Mouse (Mus musculus) stomach, embryonic 14.5 days (tissue): ENCODE results near the gene Ccl11. TPM values are rescaled to one million over a fixed set of nuclear protein-coding genes. Genes with fewer than 3 reads are reported as not detected.

Experiments
- ATAC-seq: fragments of 200-750 bp; cut with Nextera tagmentation; 2 replicates; pipeline ENCODE4 v1.8.0; 2017; ENCODE audit warnings: low read depth, moderate TSS enrichment; ENCODE audit not compliant: insufficient number of reproducible peaks, insufficient read depth, low FRiP score
- H3K27ac ChIP-seq: fragments of 300-500 bp; sonication (generic); 2 replicates; pipeline ENCODE4 v1.5.1; 2014; ENCODE audit warnings: mild to moderate bottlenecking, low read length, moderate library complexity, mixed read lengths
- H3K27me3 ChIP-seq: fragments of 300-500 bp; sonication (generic); 2 replicates; pipeline ENCODE4 v1.6.1; 2014; ENCODE audit warnings: low read length, control low read depth, mixed read lengths; ENCODE audit not compliant: control insufficient read depth, insufficient read depth
- H3K36me3 ChIP-seq: fragments of 300-500 bp; sonication (generic); 2 replicates; pipeline ENCODE4 v1.6.1; 2014; ENCODE audit warnings: mild to moderate bottlenecking, control low read depth, low read length, moderate library complexity, mixed read lengths; ENCODE audit not compliant: control insufficient read depth, insufficient read depth
- H3K4me1 ChIP-seq: fragments of 300-500 bp; sonication (generic); 2 replicates; pipeline ENCODE4 v1.6.1; 2014; ENCODE audit warnings: low read length, control low read depth, mixed read lengths; ENCODE audit not compliant: control insufficient read depth, insufficient read depth
- H3K4me2 ChIP-seq: fragments of 300-500 bp; sonication (generic); replicated peaks from 2 replicates; pipeline ENCODE4 v1.6.1; 2014; ENCODE audit warnings: low read depth, low read length, control low read depth
- H3K4me3 ChIP-seq: fragments of 300-500 bp; sonication (generic); 2 replicates; pipeline ENCODE4 v1.5.1; 2014; ENCODE audit warnings: low read depth, low read length, control low read depth
- H3K9ac ChIP-seq: fragments of 300-500 bp; sonication (generic); replicated peaks from 2 replicates; pipeline ENCODE4 v1.6.1; 2014; ENCODE audit warnings: low read depth, mild to moderate bottlenecking, control low read depth, low read length, moderate library complexity, mixed read lengths
- H3K9me3 ChIP-seq: fragments of 300-500 bp; sonication (generic); 2 replicates; pipeline ENCODE4 v1.6.1; 2016; ENCODE audit warnings: low read depth, low read length, control low read depth; ENCODE audit not compliant: control insufficient read depth
- WGBS: fragments of 180-500 bp; shearing (Covaris S2); extraction: QIAGEN DNeasy Blood & Tissue Kit; methylation state at CpG from one replicate; pipeline ENCODE4 v1.1.7; 2014; 5-methylcytosine and 5-hydroxymethylcytosine counted together
- polyA plus RNA-seq: library from polyadenylated mRNA; unstranded; fragments of >200 nt; fragmentation: Nextera tagmentation; extraction: Ambion mirVana; gene quantifications from 2 replicates; pipeline ENCODE4 v1.2.1, GENCODE M21; 2014

The Ccl11 gene
- polyA plus RNA-seq, 1 experiment from 2014 or later: 99.4 TPM

DNA sequence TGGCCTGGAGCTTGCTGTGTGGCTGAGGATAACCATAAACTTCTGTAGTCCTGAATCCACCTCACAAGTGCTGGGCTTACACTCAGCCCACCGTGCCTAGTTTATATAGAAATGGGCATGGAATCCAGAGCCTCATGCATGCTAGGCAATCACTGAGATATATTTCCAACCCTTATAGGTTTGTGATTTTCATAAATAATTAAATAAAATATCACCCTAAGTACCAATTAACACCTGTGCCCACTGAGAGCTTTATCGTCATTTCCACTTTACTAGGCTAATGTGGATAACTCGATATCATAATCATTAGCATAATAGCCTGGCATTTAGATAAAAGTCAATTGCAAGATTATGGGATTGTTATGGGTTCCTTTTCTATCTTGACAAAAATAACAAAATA is 26.7 kb downstream of the Ccl11 start:
- H3K27me3 ChIP-seq: no peaks in the 10 kb centered on the region
- no peaks in the 10 kb centered on the region for H3K9me3 ChIP-seq
- ATAC-seq: no peak
- H3K4me2 ChIP-seq: no peak overlapping the region
- WGBS: 91% methylated on average over 3 of the region's 3 CpGs
- H3K27ac ChIP-seq: no peak overlapping the region
- H3K9ac ChIP-seq: no peak overlapping the region
- H3K4me3 ChIP-seq: no peak overlapping the region
- H3K36me3 ChIP-seq: no peaks in the 10 kb centered on the region
- H3K4me1 ChIP-seq: no peaks in the 10 kb centered on the region

DNA sequence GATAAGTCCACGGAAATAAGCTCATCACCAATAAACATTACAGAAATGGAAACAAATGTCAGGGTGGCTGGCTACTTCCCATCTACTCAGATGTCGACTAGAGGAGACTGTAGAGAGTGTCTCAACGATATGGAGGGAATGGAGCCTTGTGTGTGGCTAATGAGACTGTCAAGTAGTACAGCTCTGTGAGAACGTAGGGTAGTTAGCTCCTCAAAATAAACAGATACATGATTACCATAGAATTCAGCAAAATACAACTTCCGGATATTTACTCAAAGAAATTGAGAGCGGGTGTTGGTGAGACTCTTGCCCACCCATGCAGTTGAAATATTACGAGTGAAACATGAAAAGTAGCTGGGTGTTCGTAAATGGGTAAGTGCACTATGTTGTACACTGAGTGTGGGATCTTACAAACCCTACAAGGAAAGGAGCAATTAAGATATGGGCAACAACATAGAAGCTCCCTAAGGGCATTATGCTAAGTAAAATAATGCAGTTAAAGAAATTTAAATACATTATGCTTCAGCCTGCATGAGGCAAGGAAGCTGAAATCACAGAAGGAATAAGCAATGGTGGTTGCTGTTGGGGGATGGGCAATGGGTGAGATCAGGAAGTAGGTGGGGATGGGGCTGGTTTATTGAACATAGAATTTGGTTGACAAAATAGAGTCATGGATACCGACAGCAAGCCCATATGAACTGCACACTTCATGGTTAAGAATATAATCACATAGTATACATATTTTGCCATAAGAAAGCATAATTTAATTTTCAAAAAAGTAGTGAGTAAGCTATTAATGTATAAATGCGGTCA is 42.1 kb downstream of the Ccl11 start:
- ATAC-seq: no peak
- Histone ChIP-seq H3K27ac (peak overlapping the region; percentile 53; the same call in 1 of the 2 replicates), H3K9ac (no peak overlapping the region), H3K9me3 (no peaks in the 10 kb centered on the region), H3K27me3 (no peaks in the 10 kb centered on the region), H3K4me1 (no peaks in the 10 kb centered on the region), H3K36me3 (no peaks in the 10 kb centered on the region), H3K4me2 (no peak overlapping the region), H3K4me3 (no peak overlapping the region)
- WGBS: 61% methylated on average over 10 of the region's 10 CpGs

GRCm38 (mm10) chr11:82101087-82101486 is 43.5 kb downstream of the Ccl11 start:
- Histone ChIP-seq H3K27ac (no peak overlapping the region), H3K9ac (no peak overlapping the region), H3K36me3 (no peaks in the 10 kb centered on the region), H3K4me3 (no peak overlapping the region), H3K9me3 (no peaks in the 10 kb centered on the region), H3K27me3 (no peaks in the 10 kb centered on the region), H3K4me2 (no peak overlapping the region), H3K4me1 (no peaks in the 10 kb centered on the region)
- no peak for ATAC-seq
- 81% methylated on average over 4 of the region's 4 CpGs for WGBS

DNA sequence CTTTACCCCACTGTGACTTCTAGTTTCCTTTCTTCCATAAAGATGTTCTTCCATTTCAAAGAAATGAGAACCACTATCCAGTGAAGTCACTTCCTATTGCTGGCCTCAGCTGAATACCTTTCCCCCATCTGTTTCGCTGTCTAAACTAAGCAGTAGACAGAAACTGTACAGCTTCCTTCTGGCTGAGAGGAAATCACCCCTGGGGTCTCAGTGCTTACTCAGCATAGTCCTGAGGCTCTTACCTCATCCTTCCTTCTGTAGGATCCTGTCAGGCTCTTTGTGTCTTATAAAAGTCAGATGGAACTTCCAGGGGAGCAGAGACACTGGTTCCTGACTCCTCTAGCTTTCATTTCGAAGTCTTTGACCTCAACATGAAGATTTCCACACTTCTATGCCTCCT is 43.9 kb downstream of the Ccl11 start, which contains the start of gene Ccl12:
TSS of gene Ccl12 (plus strand) at position 317 of the 400 bp plus-strand sequence.
- Histone ChIP-seq H3K4me2 (no peak within 1 kb of the TSS), H3K9ac (no peak within 1 kb of the TSS), H3K27ac (no peak within 1 kb of the TSS; the same call in 1 of the 2 replicates), H3K4me1 (no peaks in the 10 kb centered on the region), H3K9me3 (no peaks in the 10 kb centered on the region), H3K4me3 (no peak within 1 kb of the TSS), H3K36me3 (no peaks in the 10 kb centered on the region), H3K27me3 (no peaks in the 10 kb centered on the region)
- 70% methylated on average over 2 of the region's 2 CpGs for WGBS
- ATAC-seq: no peak

DNA sequence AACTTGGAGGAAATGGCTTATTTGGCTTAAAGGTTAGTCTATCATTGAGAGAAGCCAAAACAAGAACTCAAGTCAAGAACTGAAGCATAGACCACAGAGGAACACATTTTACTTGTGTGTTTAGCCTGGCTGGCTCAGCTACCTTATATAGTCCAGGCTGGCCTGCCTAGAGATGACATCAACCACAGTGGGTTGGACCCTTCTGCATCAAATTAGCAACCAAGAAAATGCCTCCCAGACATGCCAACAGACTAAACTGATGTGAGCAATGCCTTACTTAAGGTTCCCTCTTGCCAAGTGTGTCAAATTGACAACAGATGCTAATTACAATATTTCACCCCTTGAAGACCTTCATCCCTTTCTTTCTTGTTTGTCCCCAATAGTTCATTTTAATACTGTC is 52.0 kb downstream of the Ccl11 start:
- H3K4me1 ChIP-seq: no peaks in the 10 kb centered on the region
- no peak overlapping the region for H3K4me2 ChIP-seq
- H3K27ac ChIP-seq: no peak overlapping the region
- no peaks in the 10 kb centered on the region for H3K9me3 ChIP-seq
- no peak overlapping the region for H3K9ac ChIP-seq
- no peaks in the 10 kb centered on the region for H3K27me3 ChIP-seq
- ATAC-seq: no peak
- H3K4me3 ChIP-seq: no peak overlapping the region
- no peaks in the 10 kb centered on the region for H3K36me3 ChIP-seq

GRCm38 (mm10) chr11:82110372-82111248 is 53.0 kb downstream of the Ccl11 start:
- Histone ChIP-seq H3K4me3 (no peak overlapping the region), H3K27ac (no peak overlapping the region), H3K4me1 (no peaks in the 10 kb centered on the region), H3K9ac (no peak overlapping the region), H3K27me3 (no peaks in the 10 kb centered on the region), H3K36me3 (no peaks in the 10 kb centered on the region), H3K9me3 (no peaks in the 10 kb centered on the region), H3K4me2 (no peak overlapping the region)
- WGBS: 65% methylated on average over 6 of the region's 6 CpGs
- ATAC-seq: no peak

Other genes with a start within 250 kb of the Ccl11 start
- gene 5530401A14Rik, start 197.2 kb upstream of the Ccl11 start, polyA plus RNA-seq: not detected in 2 replicates
- gene Asic2, start 89.4 kb upstream of the Ccl11 start, polyA plus RNA-seq: 0.22 and 0.27 TPM in 2 replicates
- 7.0 and 7.2 TPM in 2 replicates for gene Ccl2, start 22.3 kb upstream of the Ccl11 start, polyA plus RNA-seq
- not detected in 2 replicates for gene Gm17268, start 19.3 kb upstream of the Ccl11 start, polyA plus RNA-seq
- 1.2 and 1.9 TPM in 2 replicates for gene Ccl7, start 12.1 kb upstream of the Ccl11 start, polyA plus RNA-seq
- gene Ccl12, start 44.0 kb downstream of the Ccl11 start, polyA plus RNA-seq: 5.7 and 6.2 TPM in 2 replicates
- gene Ccl8, start 57.4 kb downstream of the Ccl11 start, polyA plus RNA-seq: not detected in 2 replicates
- not detected in 2 replicates for gene Ccl1, start 247.9 kb downstream of the Ccl11 start, polyA plus RNA-seq